Comparison of ENCODE assay signal across 8 mouse cellular contexts in the genomic region with DNA sequence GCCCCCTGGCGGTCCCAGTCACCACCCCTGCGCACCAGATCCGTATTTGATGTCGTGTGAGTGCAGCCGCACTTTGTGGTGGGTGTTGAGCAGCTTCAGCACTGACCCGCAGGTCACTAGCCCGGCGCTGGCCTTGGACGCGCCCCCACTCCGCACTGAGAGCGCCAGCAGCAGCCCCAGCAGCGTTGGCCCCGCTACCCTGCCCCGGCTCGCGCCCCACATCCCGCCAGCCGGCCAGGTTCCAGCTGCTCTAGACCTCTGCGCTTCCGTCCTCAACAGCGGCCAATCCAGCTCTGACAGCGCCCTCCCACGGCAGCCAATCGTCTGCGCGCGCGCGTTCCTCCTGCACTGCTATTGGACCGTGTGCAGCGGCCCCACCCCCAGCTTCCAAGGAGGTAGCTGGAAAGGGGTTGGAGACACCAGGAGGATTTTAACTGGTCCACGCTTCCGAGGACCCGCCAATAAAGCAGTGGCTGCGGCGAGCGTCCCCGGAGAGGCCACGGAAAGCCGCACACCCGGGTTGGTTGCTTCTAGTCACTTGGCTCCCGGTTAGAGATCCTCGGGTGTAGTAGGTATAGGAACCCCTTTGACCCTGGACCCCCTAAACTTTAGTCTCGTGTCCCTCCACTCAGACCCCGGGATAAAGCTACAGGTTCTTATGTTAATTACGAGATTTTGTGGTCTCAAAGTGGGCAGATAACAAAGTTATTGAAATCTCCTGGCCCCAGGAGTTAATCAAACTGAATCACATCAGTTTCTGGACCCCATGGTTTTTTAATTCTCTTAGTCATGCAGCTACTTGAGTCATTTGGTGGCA. TPM values are rescaled to one million over a fixed set of nuclear protein-coding genes. Genes with fewer than 3 reads are reported as not detected.
DNase-seq lines count a peak whose midpoint lies in the region; ATAC-seq and TF ChIP-seq lines count a peak whose summit lies in the region.

A gene (minus strand): TSS at position 295 of the 817 bp plus-strand sequence.

- POLR2A ChIA-PET in Patski (lab: Charles Lee), result no interaction called here

- H3K9ac ChIP-seq in hindbrain, embryonic 14.5 days, result peak within 1 kb of the TSS; percentile 72

- DNase-seq in Patski (ENCODE audit: low read depth, low spot score), result peak; percentile 83
- DNase-seq in cerebellum, postnatal 14 days, result peak; percentile 98 to 99
- peak; percentile 96 to 97 for DNase-seq in frontal cortex, postnatal 25 days (ENCODE audit: low spot score in 2 of 2)
- peak; percentile 98 for DNase-seq in hindbrain, embryonic 14.5 days (ENCODE audit: low spot score)
- peak; percentile 98 for DNase-seq in layer of hippocampus, postnatal 36 days
- peak; percentile 99 for DNase-seq in lung, postnatal 36 days
- peak; percentile 99 for DNase-seq in retina, postnatal 1 day
- peak; percentile 91 to 94 for DNase-seq in urinary bladder, adult 18-20 months (ENCODE audit: low spot score in 2 of 2)

- no peak for TF ChIP-seq CTCF in Patski (IDR thresholded peaks at IDR 0.05)

- in situ Hi-C loops in Patski (cut with MboI; ENCODE audit: low pct_unique_long_range_greater_than_20kb), result loop anchor here (5.0 kb wide), 2 partner anchors 70 to 150 kb away; a partner anchor contains a TSS

- H3K27ac ChIP-seq in hindbrain, embryonic 14.5 days, result peak within 1 kb of the TSS; percentile 80

- peak; percentile 99 for ATAC-seq in Patski
- ATAC-seq in hindbrain, embryonic 14.5 days (ENCODE audit: low FRiP score), result peak; percentile 99

- CTCF ChIA-PET in Patski (lab: Charles Lee), result interaction anchor here (1.3 to 1.7 kb wide), 6 partner anchors 9 to 176 kb away, joined by 3 to 5 read pairs (median 4); no protein-coding TSS in a partner anchor

- H3K4me2 ChIP-seq in hindbrain, embryonic 14.5 days (replicated peaks), result peak within 1 kb of the TSS; percentile 74

- H3K4me3 ChIP-seq in hindbrain, embryonic 14.5 days (replicated peaks; ENCODE audit: low read length), result peak within 1 kb of the TSS; percentile 79

- no peaks in the 10 kb centered on the region for H3K27me3 ChIP-seq in Patski
- H3K27me3 ChIP-seq in hindbrain, embryonic 14.5 days (ENCODE audit: control insufficient read depth, insufficient read depth, low read length), result no peaks in the 10 kb centered on the region

- peaks cover 14% of the 10 kb centered on the region for H3K4me1 ChIP-seq in hindbrain, embryonic 14.5 days (replicated peaks; ENCODE audit: control insufficient read depth, insufficient read depth, low read length)

- no peaks in the 10 kb centered on the region for H3K36me3 ChIP-seq in hindbrain, embryonic 14.5 days (replicated peaks; ENCODE audit: control insufficient read depth, insufficient read depth)

- WGBS in hindbrain, embryonic 14.5 days, result under 1% methylated on average over 46 of the region's 47 CpGs

- no peaks in the 10 kb centered on the region for H3K9me3 ChIP-seq in hindbrain, embryonic 14.5 days (ENCODE audit: control insufficient read depth, low read length)

RNA-seq across cellular contexts. Expression of the gene that starts here (rescaled TPM):
- 40.8 TPM for polyA plus RNA-seq in Patski (2021)
- 24.5 and 25.9 TPM in 2 replicates for polyA plus RNA-seq in hindbrain, embryonic 14.5 days (2014; fragmentation: Nextera tagmentation; extraction: Ambion mirVana)
- 10 to 100 TPM; 36.6 to 52.7 TPM for total RNA-seq in layer of hippocampus, postnatal 36 days (2021)

Comparison
In these comparisons a context has a peak if more than half of its experiments do, and no peak if none do; other contexts are left out.
1. Peak in every context shown above with its lines: DNase-seq, ATAC-seq, H3K4me3 ChIP-seq and H3K27ac ChIP-seq.